ENCODE assay signal across 33 mouse cellular contexts in the genomic region with DNA sequence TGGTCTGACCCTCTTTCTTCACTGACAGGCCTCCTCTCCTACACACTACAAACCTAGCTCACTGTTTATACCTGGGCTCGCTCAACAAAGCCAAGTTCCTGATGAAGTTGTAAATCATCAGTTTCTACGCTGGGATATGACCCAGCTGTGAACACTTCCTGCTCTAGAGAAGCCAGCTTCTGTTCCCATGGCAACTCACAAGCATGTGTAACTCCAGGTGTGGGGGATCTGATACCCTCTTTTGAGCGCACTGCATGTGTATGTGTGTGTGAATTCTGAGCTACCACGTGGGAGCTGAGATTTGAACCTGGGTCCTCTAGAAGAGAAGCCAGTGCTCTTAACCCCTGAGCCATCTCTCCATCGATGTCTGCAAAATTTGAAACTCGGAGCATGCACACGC. TPM values are rescaled to one million over a fixed set of nuclear protein-coding genes. Genes with fewer than 3 reads are reported as not detected.
DNase-seq lines count a peak whose midpoint lies in the region; ATAC-seq lines count a peak whose summit lies in the region.
"Had no signal": no experiment of that assay in that cellular context is flagged by ENCODE, and none has a peak within 500 bp of the region (broad histone marks: within the 10 kb centered on the region; RNA-seq: fewer than 3 reads in every experiment).

No protein-coding gene starts in this region.

- no peak overlapping the region for H3K4me3 ChIP-seq in intestine, embryonic 14.5 days (ENCODE audit: low read depth, low read length)
- H3K4me3 ChIP-seq in intestine, embryonic 15.5 days (replicated peaks), result no peak overlapping the region
- H3K4me3 ChIP-seq: embryonic facial prominence, embryonic 12.5 days; erythroblast, embryonic 14.5 days; gastrocnemius, adult 2 months; limb, embryonic 13.5 days; liver, embryonic 13.5 days; midbrain, embryonic 13.5 days had no signal

- no peak overlapping the region for H3K27ac ChIP-seq in intestine, embryonic 14.5 days (ENCODE audit: low read depth)
- H3K27ac ChIP-seq in intestine, embryonic 15.5 days, result no peak overlapping the region
- H3K27ac ChIP-seq: embryonic facial prominence, embryonic 12.5 days; gastrocnemius, adult 2 months; limb, embryonic 13.5 days; liver, embryonic 13.5 days; midbrain, embryonic 13.5 days had no signal

- no peaks in the 10 kb centered on the region for H3K9me3 ChIP-seq in intestine, embryonic 14.5 days (ENCODE audit: control insufficient read depth, low read length)
- H3K9me3 ChIP-seq in intestine, embryonic 15.5 days, result no peaks in the 10 kb centered on the region
- H3K9me3 ChIP-seq: embryonic facial prominence, embryonic 12.5 days; liver, embryonic 13.5 days; midbrain, embryonic 13.5 days had no signal

- peak; percentile 84 for ATAC-seq in intestine, embryonic 14.5 days (replicated peaks; ENCODE audit: low FRiP score, low TSS enrichment, low read depth)
- ATAC-seq in intestine, embryonic 15.5 days, result no peak; the same call in 1 of the 2 replicates
- ATAC-seq in erythroid progenitor cell, adult 5-6 weeks (replicated peaks; ENCODE audit: low FRiP score, poor library complexity, severe bottlenecking), result no peak
- ATAC-seq: hindbrain, embryonic 16.5 days; midbrain, embryonic 13.5 days had no signal

- 51% methylated on average over 7 of the region's 7 CpGs for WGBS in intestine, embryonic 14.5 days
- WGBS in intestine, embryonic 15.5 days, result 51% methylated on average over 7 of the region's 7 CpGs

- peaks cover 25% of the 10 kb centered on the region for H3K36me3 ChIP-seq in intestine, embryonic 14.5 days (ENCODE audit: control insufficient read depth, insufficient read depth, low read length)
- H3K36me3 ChIP-seq in intestine, embryonic 15.5 days, result 0 out of 2 replicates have a peak, but pooled peaks cover 5% of the 10 kb centered on the region
- H3K36me3 ChIP-seq: liver, embryonic 13.5 days had no signal

- H3K4me1 ChIP-seq in intestine, embryonic 14.5 days (replicated peaks; ENCODE audit: control insufficient read depth, insufficient read depth, low read length), result no peaks in the 10 kb centered on the region
- no peaks in the 10 kb centered on the region for H3K4me1 ChIP-seq in intestine, embryonic 15.5 days (replicated peaks)
- H3K4me1 ChIP-seq: embryonic facial prominence, embryonic 12.5 days; liver, embryonic 13.5 days; midbrain, embryonic 13.5 days had no signal

- no peak overlapping the region for H3K9ac ChIP-seq in intestine, embryonic 14.5 days (ENCODE audit: low read length)
- H3K9ac ChIP-seq in intestine, embryonic 15.5 days, result no peak overlapping the region
- H3K9ac ChIP-seq: embryonic facial prominence, embryonic 12.5 days; limb, embryonic 13.5 days; liver, embryonic 13.5 days; midbrain, embryonic 13.5 days had no signal

- no peak overlapping the region for H3K4me2 ChIP-seq in intestine, embryonic 14.5 days (ENCODE audit: low read length)
- no peak overlapping the region for H3K4me2 ChIP-seq in intestine, embryonic 15.5 days (replicated peaks)
- H3K4me2 ChIP-seq: embryonic facial prominence, embryonic 12.5 days; heart, embryonic 11.5 days; limb, embryonic 13.5 days; liver, embryonic 13.5 days; midbrain, embryonic 13.5 days had no signal

- H3K27me3 ChIP-seq in intestine, embryonic 14.5 days (replicated peaks; ENCODE audit: control insufficient read depth, insufficient read depth, low read length), result no peaks in the 10 kb centered on the region
- no peaks in the 10 kb centered on the region for H3K27me3 ChIP-seq in intestine, embryonic 15.5 days (replicated peaks)
- H3K27me3 ChIP-seq: embryonic facial prominence, embryonic 12.5 days; limb, embryonic 13.5 days; liver, embryonic 13.5 days; midbrain, embryonic 13.5 days had no signal

- DNase-seq in embryo, embryonic 11 days, result peak; percentile 42
- no peak for DNase-seq in embryo, embryonic 10 days (ENCODE audit: low spot score)
- DNase-seq in intestine, embryonic 14.5 days (ENCODE audit: low spot score), result no peak
- peak; percentile 29 for DNase-seq in thymus, postnatal 14 days
- DNase-seq in thymus, postnatal 25 days, result no peak
- DNase-seq: adrenal gland, postnatal 14 days; cerebellum, adult 2 months; cerebellum, postnatal 25 days; gastrocnemius, adult 2 months; kidney, adult 11 months; kidney, postnatal 10 days; liver, embryonic 13.5 days; lung, adult 2 months; lung, postnatal 14 days; thymus, postnatal 36 days had no signal

RNA-seq across cellular contexts. Expression of a gene that starts 9.0 kb away (rescaled TPM):
- polyA plus RNA-seq in intestine, embryonic 14.5 days (2014; fragmentation: Nextera tagmentation; extraction: Ambion mirVana), result 0.87 and 1.4 TPM in 2 replicates
- polyA plus RNA-seq in intestine, embryonic 15.5 days (2015; fragmentation: Nextera tagmentation; extraction: Ambion mirVana), result 0.73 and 0.86 TPM in 2 replicates
- total RNA-seq in erythroid progenitor cell, adult 5-6 weeks (2015; ENCODE audit: low replicate concordance), result not detected in 2 replicates
- not detected in 2 replicates for total RNA-seq in erythroid progenitor cell, adult 5-6 weeks (2017; ENCODE audit: low replicate concordance)
- polyA plus RNA-seq: erythroblast, embryonic 14.5 days had no signal

RNA-seq across cellular contexts. Expression of a gene that starts 9.1 kb away (rescaled TPM):
- not detected in 2 replicates for polyA plus RNA-seq in intestine, embryonic 14.5 days (2014; fragmentation: Nextera tagmentation; extraction: Ambion mirVana)
- polyA plus RNA-seq in intestine, embryonic 15.5 days (2015; fragmentation: Nextera tagmentation; extraction: Ambion mirVana), result not detected in 2 replicates
- total RNA-seq in erythroid progenitor cell, adult 5-6 weeks (2015; ENCODE audit: low replicate concordance), result not detected in 2 replicates
- not detected in 2 replicates for total RNA-seq in erythroid progenitor cell, adult 5-6 weeks (2017; ENCODE audit: low replicate concordance)
- total RNA-seq: adrenal gland, postnatal 14 days; gastrocnemius, adult 2 months; gastrocnemius, postnatal 4 days; hematopoietic stem cell, adult 5-6 weeks; layer of hippocampus, postnatal 14 days; left cerebral cortex, adult 8-10 months; megakaryocyte progenitor cell, adult 5-6 weeks had no signal
- polyA plus RNA-seq: embryonic facial prominence, embryonic 12.5 days; frontal cortex, adult 2 months; heart, embryonic 11.5 days; heart, postnatal 0 days; hindbrain, embryonic 16.5 days; limb, embryonic 13.5 days; liver, embryonic 13.5 days; lung, adult 2 months; midbrain, embryonic 13.5 days; neural tube, embryonic 11.5 days; small intestine, adult 2 months; testis, adult 2 months had no signal

RNA-seq across cellular contexts. Expression of a gene that starts 24.1 kb away (rescaled TPM):
- 4.6 and 5.1 TPM in 2 replicates for polyA plus RNA-seq in intestine, embryonic 14.5 days (2014; fragmentation: Nextera tagmentation; extraction: Ambion mirVana)
- 2.7 and 2.9 TPM in 2 replicates for polyA plus RNA-seq in intestine, embryonic 15.5 days (2015; fragmentation: Nextera tagmentation; extraction: Ambion mirVana)
- not detected in 2 replicates for total RNA-seq in erythroid progenitor cell, adult 5-6 weeks (2015; ENCODE audit: low replicate concordance)
- not detected in 2 replicates for total RNA-seq in erythroid progenitor cell, adult 5-6 weeks (2017; ENCODE audit: low replicate concordance)
- total RNA-seq: hematopoietic stem cell, adult 5-6 weeks; megakaryocyte progenitor cell, adult 5-6 weeks had no signal
- polyA plus RNA-seq: erythroblast, embryonic 14.5 days had no signal

RNA-seq across cellular contexts. Expression of a gene that starts 35.6 kb away (rescaled TPM):
- 11.1 and 12.2 TPM in 2 replicates for polyA plus RNA-seq in intestine, embryonic 14.5 days (2014; fragmentation: Nextera tagmentation; extraction: Ambion mirVana)
- polyA plus RNA-seq in intestine, embryonic 15.5 days (2015; fragmentation: Nextera tagmentation; extraction: Ambion mirVana), result 11.8 and 12.0 TPM in 2 replicates
- 2.5 TPM in 1 of 2 replicates, not detected in the other for total RNA-seq in erythroid progenitor cell, adult 5-6 weeks (2015; ENCODE audit: low replicate concordance)
- total RNA-seq in erythroid progenitor cell, adult 5-6 weeks (2017; ENCODE audit: low replicate concordance), result 0.77 TPM in 1 of 2 replicates, not detected in the other

RNA-seq across cellular contexts. Expression of a gene that starts 35.7 kb away (rescaled TPM):
- polyA plus RNA-seq in intestine, embryonic 14.5 days (2014; fragmentation: Nextera tagmentation; extraction: Ambion mirVana), result 21.8 and 22.4 TPM in 2 replicates
- polyA plus RNA-seq in intestine, embryonic 15.5 days (2015; fragmentation: Nextera tagmentation; extraction: Ambion mirVana), result 25.0 and 25.4 TPM in 2 replicates
- total RNA-seq in erythroid progenitor cell, adult 5-6 weeks (2015; ENCODE audit: low replicate concordance), result 13.8 and 30.6 TPM in 2 replicates
- 24.9 and 34.5 TPM in 2 replicates for total RNA-seq in erythroid progenitor cell, adult 5-6 weeks (2017; ENCODE audit: low replicate concordance)

Comparison
In these comparisons a context has a peak if more than half of its experiments do, and no peak if none do; other contexts are left out.
1. DNase-seq: peak in embryo, embryonic 11 days (single experiment) and thymus, postnatal 14 days (single experiment); none in embryo, embryonic 10 days (single experiment), intestine, embryonic 14.5 days (single experiment) and thymus, postnatal 25 days (single experiment).